Mouse (Mus musculus): Measurements from ENCODE around the gene Sstr3.

The Sstr3 gene

DNA sequence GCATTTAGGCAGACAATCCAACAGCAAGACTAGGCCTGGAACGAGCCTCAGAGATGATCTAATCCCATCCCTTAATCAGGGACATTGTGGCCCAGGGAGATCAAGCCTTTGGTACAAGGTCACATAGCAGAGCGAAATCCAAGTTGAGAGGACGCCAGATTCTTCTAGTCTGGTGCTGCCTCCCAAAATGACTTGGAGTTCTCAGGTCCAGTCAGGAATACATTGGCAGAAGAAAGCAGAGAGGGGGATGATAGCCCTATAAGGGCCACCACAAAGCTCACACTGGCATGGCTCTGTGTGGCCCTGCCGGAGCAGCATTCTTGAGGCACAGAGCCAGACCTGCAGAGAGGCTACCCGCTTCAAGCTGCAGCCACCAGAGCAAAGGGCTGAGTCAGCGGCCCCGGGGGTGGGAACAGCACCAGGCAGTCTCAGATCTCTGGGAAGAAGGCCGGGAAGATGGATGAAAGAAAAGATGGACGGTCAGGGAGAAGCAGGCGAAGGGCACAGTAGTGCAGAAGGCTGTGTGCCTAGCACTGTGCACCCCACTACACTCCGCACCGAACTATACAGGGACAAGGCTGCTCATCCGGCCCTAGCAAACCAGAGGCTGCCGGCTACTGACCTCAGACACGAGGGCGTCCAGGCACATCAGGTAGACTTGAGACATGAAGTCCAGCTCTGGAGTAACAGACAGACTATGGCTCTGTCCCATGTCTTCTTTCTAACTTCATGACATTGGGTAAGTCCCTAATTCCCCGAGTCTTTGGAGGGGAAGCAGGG is 13.6 kb downstream of the Sstr3 start, which contains the start of gene C1qtnf6:
C1qtnf6 (minus strand) TSS at position 746 of the 780 bp plus-strand sequence.
- no peak for DNase-seq (ENCODE audit: low spot score in 2 of 2)

DNA sequence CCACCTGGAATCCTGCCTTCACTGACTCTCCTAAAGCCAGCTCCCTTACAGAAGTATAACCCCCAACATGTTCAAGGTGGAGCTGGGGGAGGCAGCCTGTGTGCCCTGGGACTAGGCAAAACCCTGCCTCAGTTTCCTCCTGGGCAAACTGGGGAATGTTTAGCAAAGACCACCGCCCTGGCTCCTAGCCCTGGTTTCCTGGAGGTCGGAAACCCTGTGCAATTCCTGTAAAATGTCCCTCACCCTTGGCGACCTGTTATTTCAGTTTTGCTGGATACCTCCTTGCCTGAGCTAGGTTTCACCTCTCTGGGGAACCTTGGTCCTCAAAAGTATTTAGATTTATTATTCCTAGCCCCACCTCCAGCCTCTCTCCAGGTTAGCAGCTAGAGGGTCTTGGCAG is 14.3 kb downstream of the Sstr3 start:
- no peak for DNase-seq (ENCODE audit: low spot score in 2 of 2)

DNA sequence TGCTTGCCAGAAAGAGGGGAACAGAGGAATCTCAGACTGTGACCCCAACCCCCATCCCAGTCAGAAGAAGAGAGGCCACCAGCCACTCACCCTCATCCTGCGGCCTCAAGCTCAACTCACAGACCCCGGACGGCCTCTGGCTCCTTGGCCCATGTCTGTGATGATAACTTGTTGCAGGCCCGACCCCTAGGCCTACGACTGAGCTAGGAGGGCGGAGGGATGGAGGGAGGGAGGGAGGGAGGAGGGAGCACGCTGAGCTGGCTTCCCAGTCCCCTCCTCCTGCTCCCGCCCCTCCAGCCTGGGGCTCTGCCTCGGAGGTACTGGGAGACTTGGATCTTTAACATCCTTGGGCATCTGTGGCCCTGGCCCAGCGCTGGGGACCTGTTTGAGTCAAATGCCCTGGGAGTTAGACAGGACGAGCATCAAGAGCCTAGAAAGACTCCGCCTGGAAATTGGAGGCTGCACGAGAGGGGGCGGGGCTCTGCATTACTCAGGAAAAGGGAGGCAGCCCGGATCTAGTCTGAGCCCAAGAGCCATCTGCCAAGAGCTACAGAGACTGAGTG is 15.0 kb downstream of the Sstr3 start:
- no peak for DNase-seq (ENCODE audit: low spot score in 2 of 2)

DNA sequence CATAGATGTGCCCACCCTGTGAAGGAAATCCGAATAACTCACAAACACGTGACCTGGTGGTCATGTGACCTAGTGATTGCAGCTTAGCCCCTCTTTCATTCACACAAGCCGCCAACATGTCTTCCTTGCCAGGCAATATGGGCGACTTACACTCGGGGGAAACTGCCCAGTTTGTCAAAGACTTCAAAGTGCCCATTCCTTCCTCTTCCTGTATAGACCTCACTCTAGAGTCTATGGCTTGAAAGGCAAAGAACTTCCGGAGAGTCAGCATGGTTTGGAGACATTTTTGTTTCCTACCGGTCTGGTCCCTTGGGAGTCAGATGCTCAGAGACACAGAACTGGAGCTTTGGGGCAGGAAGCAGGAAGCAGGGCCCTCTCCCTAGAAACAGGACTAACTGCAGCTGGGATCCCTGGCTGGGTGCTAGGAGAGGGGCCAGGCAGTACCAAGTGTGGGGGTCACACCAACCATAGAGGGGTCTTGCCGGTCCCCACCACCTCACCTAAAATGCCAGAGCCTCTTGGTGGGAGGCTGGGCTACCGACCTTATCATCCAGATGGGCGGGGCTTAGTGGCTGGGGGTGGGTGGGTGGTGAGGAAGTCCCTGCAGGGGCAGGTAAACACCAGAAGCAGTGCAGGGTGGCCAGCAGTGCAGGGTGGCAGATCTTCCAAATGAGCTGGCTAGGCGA is 15.6 kb downstream of the Sstr3 start:
- no peak for DNase-seq (ENCODE audit: low spot score in 2 of 2)

DNA sequence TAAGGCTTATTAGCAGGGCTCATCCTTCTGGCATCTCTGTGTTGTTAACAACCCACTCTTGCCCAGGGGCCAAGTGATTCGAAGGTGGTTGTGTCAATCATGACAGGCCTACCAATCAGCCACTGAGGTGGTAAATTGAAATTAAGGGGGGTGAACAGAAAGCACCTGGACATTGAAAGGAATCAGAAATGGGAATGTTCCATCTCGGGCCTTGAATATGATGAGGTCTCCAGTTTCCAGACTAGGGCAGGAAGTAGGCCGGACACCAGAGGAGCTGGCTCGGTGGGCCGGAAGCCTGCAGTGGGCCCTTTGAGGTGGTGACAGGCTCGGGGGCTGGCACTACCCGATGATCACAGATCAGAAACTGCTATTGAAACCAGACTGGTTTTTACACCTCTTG is 16.5 kb downstream of the Sstr3 start:
- DNase-seq (ENCODE audit: low spot score in 2 of 2) = peak in 1 of 2 experiments; percentile 29

DNA sequence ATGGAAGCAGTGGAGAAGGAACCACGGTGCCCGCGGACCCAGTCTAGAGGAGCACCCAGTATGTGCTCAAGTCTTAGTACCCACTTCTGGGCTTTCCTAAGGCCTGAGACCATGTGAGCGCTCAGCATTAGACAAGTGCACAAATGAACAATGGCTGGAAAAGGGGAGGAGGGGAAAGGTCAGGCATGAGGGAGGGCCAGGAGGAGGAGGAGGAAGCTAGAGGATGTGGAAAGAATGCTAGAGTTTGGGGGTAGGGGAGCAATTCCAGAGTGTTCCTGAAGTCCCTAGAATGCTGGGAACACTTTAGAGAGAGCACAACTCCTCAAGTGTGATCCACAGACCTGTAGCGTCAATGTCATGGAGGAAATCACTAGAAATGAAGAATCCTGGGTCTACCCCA is 20.3 kb downstream of the Sstr3 start:
- DNase-seq (ENCODE audit: low spot score in 2 of 2) = no peak

DNA sequence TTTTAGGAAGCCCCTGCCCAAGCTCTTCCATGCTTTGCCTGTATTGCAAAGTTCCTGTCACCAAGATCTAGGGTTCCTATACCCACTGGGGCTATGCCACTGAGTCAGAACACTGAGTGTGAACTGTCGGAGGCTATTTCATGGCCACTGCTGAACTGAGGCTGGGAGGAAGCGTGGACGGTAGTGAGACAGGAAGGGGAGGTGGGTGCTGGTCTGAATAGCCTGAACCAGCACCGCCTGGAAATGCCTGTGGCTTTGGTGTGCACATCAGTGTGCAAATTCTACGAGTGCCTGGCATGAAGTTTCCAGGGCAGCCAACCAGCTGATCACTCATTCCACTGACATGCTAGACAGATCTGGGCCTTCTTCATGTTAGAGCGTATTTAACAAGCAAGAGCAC is 22.6 kb downstream of the Sstr3 start:
- no peak for DNase-seq (ENCODE audit: low spot score in 2 of 2)

DNA sequence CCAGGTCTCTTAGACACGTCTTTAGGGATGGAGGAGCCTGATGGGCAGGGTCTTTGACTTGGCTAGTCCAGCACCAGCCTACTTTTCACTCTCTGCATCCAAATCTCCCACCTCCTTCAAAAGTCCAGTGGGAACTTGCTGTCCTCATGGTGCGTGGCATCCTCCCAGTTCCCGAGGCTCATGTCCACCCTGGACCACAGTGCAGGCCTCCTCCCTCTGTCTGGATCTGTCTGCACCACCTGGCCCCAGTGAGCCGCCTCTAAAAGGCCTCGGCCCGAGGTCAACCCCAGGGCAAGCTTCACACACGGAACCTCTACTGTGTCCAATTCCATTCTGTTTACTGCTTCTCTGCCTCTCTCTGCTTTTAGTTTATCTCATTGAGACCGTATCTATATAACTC is 23.2 kb downstream of the Sstr3 start:
- DNase-seq (ENCODE audit: low spot score in 2 of 2) = no peak

DNA sequence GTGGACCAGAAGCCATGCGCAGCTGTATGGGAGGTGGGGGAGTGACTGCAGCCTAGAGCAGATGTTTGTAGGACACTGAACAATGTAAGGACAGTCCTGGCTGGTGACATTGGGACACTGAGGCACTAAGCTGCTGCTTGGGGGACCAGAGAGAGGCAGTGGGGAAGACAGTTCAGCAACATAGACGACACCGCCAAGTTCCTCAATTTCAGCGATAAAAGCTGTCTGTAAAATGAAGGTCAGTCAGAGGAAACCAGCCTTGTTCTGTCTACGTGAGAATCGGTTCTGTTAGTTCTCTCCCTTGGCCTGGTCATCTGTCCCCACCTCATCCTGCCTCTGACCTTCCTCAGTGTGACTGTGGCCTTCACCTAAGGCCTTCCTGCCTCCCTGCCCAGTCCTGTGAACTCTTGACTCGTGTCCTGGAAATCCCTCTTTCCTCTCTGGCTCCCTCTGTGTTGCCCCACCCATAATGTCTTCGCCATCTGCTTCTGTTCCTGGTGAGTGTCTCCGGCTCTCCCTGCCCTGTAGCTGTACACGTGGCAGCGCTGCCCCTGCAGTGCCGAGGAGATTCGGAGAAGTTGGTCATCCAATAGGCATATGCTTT is 24.3 kb downstream of the Sstr3 start:
- no peak for DNase-seq (ENCODE audit: low spot score in 2 of 2)

DNA sequence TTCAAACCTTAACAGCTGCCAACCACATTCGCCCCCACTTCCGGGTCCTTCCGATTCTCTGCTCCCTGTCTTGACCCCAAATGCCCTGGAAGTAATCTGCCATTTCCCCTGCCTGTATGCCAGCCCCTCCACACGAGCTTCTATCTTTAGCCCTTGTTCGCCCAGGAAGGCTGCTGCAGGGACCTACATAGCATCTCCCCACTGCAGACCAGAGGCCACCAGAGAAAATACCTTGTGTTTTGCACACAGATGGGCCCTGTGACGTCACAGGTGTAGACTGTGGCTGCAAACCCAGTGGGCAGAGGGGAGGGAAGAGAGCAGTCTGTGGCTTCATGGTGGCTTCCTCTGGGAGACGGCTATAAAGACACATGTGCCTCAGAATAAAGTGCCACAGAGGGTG is 26.3 kb downstream of the Sstr3 start:
- DNase-seq (ENCODE audit: low spot score in 2 of 2) = peak; percentile 43 to 47

DNA sequence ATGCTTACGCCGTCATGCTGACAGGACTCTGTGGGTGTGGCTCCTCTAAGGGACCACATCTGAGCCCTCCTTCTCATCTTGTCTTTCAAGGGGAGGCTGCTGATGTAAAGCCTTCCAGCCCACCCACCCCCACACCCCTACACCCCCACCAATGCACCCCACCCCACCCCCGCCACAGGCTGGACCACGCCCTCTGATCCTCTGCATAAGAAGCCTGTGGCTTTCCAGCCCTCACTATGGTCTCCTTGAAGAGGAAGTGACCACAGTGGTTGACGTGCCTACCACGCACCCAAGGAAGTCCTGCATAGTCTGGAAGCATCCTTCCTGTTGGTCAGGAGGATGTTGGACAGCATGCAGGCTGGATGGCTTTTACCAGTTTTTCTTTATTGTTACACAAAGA is 28.7 kb downstream of the Sstr3 start:
- DNase-seq (ENCODE audit: low spot score in 2 of 2) = no peak

DNA sequence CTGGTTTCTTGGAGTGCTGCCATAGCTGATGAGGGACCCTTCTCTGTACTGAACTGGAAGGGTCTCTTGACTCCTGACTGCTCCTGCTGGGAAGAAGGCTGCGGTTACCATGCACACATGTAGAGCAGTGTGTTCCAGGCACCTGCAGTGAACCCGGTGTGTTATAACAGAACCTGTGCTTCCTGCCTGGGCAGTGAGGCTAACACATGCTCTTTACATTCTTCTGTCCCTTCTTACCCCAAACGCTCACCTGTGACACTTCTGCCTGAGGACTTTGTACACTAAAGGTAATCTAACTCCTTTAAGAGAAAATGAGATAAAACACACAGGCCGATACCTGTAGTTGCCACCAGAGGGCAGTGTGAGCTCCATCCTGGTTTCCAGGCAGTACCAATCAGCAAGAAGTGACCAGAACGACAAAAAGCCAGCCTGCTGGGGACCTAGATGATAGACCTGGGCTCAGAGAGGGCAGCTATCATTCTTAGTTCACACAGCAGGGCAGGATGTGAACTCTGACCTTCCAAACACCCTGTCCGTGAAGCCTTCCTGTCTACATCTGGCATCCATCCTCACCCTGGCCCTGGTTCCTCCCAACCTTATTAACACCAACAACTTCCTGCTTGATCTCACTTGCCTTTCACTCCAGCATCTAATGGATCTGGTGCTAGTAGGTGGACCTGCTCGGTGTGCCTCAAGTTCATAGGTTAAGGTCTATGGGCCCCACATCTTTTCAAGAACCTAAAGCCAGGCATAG is 29.9 kb downstream of the Sstr3 start:
- peak; percentile 43 to 76 for DNase-seq (ENCODE audit: low spot score in 2 of 2)

DNA sequence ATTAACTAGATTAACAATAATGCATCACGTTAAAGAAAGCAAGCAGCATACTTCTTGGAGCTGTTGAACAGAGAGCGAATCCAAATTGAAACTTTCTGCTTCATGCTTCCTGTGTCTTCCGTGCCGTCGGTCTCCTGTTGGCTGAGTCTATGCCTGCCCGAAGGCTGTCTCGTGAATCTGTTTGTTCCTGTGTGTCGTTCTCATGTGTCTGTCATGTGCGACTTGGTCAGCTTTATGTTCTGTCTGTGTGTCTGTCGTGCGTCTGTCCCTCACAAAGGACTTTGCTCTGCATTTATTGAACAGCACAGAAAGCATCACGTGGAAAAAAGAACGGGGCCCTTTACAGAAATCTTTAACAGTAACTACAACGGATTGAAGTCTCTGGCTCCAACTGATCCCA is 31.5 kb downstream of the Sstr3 start:
- no peak for DNase-seq (ENCODE audit: low spot score in 2 of 2)

DNA sequence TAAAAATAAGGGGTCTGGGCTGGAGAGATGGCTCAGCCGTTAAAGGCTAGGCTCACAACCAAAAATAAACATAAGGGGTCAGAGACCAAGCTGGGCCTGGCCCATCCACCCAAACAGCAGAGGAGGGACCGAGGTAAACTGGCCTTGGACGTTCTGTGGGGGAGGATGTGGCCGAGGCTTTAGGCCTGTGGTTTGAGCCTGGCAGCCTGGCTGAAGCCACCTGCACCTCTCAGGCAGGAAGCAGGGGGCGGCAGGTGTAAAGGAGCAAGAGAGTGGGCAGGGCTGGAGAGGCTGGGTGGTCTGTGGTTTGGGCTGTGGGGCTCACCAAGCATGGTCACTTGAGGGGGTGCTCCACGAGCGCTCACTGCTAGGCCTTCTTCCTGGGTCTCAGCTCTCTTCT is 32.5 kb downstream of the Sstr3 start:
- DNase-seq (ENCODE audit: low spot score in 2 of 2) = no peak

DNA sequence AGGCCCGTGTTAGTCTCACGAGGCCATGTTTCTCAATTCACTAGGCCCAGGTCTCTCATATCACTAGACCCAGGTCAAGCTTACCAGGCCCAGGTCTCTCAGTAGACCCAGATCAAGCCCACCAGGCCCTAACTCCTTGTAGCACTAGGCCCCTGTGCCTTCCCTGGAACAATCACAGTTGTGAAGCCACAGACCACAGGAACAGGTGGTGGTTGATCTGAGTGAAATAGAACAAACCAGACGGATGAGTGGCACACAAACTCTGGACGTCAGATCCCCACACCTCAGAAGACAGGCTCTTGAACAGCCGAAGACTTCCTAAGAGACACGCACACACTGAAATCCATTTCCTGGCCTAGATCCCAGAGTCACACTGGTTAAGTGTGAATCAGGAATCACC is 33.7 kb downstream of the Sstr3 start:
- DNase-seq (ENCODE audit: low spot score in 2 of 2) = no peak

DNA sequence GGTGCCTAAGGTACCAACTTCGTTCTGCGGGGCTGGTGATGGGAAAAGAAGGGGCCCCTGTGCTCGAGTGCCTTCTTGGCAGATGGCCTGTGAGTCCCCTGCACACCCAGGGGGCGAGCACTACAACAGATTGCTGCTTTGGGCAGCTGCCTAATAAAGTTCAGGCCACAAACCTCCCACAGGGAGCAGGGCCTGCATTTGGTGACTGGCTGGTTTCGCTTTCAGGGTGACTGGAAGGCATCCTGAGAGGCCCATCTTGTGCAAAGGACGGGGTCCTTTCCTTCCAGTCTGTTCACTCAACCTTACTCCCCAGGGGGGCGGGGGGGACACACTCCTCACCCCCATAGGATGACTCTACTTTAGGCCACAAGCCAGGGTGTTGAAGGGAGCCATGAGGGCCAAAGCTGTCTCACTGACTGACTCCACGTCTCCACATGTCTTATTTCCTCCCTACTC is 34.3 kb downstream of the Sstr3 start:
- no peak for DNase-seq (ENCODE audit: low spot score in 2 of 2)

DNA sequence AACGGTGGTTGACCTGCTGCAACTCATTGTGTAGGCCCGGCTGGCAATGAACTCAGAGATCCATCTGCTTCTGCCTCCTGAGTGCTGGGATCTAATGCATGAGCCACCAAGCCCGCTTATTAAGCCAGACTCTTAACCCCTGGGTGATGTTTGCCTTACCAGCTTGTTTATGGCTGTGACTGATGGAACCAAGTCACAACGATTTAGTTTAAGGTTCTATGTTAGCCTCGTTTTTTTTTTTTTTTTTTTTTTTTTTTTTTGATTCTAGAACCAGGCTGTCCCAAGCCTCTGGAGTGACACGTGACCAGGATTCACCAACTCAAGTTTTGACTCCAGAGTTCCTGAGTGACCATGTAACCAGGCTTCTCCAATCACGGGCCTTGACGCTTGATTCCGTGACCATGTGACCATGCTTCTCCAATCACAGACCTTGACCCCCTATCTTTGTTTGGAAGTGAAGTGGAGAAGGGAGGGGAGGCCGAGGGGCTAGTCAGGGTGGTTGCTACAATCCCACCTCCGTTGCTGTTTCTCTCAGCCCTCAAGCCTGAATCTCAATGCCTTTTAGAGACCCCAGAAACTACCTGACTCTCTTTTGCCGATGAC is 35.1 kb downstream of the Sstr3 start:
- no peak for DNase-seq (ENCODE audit: low spot score in 2 of 2)

DNA sequence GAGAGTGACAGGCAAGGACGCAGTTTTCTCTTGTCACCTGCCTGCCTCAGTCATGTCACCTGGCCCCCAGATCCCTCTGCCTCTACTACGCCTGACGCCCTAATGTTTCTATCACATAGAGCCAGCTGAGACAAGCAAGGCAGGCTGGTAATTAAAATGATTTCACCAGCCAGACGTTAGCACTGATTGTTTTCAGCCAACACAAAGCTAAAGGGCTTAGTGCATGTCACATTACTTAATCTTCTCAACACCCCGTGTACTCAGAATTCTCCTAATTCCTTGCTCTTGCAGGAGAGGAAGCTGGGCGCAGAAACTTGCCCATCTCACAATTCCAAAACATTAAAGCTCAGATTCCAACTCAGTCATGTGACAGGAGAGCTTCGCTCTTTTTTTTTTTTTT is 36.0 kb downstream of the Sstr3 start:
- no peak for DNase-seq (ENCODE audit: low spot score in 2 of 2)

DNA sequence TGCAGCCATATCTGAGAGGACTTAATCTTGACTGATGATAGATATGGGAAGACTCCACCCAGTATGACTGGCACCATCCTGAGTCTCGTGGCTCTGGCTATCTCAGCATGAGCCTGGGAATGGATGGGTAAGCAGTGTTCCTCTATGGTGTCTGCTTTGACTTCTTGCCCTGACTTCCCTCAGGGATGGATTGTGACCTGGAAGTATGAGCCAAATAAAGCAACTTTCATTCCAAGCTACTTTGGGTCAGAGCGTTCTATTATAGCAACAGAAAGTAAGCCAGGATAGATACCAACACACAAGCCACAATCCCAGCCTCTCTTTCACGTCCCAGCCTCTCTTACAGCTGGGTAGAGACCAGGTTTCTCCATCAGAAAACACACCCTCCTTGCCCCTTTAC is 38.9 kb downstream of the Sstr3 start:
- no peak for DNase-seq (ENCODE audit: low spot score in 2 of 2)

DNA sequence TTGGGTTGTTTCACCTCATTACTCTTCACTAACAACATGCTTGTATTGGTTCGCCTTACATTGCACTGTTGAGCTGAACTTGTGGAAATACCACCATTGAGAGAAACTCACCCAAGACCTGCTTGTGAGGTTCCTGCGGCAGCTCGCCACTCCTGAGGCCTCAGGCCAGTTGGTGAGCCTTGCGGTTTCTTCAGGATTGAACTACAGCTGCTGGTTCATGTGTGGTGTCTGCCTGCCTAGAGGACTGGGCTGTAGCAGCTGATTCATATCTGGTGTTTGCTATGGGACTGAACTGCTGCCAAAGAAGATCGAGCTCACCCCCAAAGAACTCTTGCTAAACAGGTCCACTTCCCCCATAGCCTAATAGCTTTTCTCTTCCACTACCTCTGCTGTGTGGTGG is 39.7 kb downstream of the Sstr3 start:
- no peak for DNase-seq (ENCODE audit: low spot score in 2 of 2)

DNA sequence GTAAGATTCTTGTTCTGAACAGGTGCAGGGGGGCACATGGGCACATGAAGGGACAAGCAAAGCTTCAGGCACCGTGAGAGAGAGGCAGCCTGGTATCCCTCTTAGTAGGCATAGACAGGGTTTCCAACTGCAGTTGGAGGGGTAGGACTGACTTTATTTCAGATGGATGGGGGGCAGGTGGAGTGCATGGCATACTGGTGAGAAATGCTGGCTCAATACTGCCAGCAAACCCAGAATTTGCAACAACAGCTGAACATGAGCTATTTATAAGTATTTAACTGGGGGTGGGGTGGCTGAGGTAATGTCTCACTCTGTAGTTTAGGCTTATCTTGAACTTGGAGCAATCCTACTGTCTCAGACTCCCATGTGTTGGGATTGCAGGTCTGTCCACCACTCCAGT is 40.5 kb downstream of the Sstr3 start:
- no peak for DNase-seq (ENCODE audit: low spot score in 2 of 2)

Data from thymus, postnatal 10 days (tissue).